Mouse (Mus musculus): Measurements from ENCODE around the gene Nkain2. TPM values are rescaled to one million over a fixed set of nuclear protein-coding genes. Genes with fewer than 3 reads are reported as not detected.
"Not testable (repeated sequence)": the region's sequence is repeated elsewhere in the genome, so short reads cannot be mapped to it uniquely, and the experiment has no call there.

Gene Nkain2
- total RNA-seq, 2 experiments from 2014 or later: 0.90 to 1.00 TPM

- no peak for DNase-seq
- intact Hi-C loops (cut with DNase I; ENCODE audit: low total_unique reads): no loop called here
These were observed 646.9 kb downstream of the Nkain2 start for GRCm38 (mm10) chr10:32243266-32243882.

- DNase-seq: no peak
- intact Hi-C loops (cut with DNase I; ENCODE audit: low total_unique reads): no loop called here
These were observed 649.1 kb downstream of the Nkain2 start for GRCm38 (mm10) chr10:32241168-32241567.

DNA sequence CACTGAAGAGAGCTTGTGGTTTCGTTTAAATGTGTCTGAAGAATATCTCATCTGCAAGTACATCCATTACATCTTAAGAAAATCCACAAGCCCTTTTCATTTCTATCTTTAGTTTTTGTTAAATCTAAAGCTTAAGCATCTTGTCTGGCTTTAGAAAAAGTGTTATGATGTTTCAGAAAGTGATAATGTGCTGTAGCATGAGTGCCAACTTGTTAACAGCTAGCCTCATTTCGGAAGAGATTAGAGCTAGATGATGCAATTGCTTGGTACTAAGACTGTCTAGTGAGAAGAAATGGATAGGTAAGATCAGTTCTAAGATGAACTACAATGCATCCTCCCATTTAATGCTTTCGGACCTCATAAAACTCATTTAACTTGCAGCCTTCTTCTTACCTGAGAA is 707.3 kb downstream of the Nkain2 start:
- intact Hi-C loops (cut with DNase I; ENCODE audit: low total_unique reads): no loop called here
- no peak for DNase-seq

DNA sequence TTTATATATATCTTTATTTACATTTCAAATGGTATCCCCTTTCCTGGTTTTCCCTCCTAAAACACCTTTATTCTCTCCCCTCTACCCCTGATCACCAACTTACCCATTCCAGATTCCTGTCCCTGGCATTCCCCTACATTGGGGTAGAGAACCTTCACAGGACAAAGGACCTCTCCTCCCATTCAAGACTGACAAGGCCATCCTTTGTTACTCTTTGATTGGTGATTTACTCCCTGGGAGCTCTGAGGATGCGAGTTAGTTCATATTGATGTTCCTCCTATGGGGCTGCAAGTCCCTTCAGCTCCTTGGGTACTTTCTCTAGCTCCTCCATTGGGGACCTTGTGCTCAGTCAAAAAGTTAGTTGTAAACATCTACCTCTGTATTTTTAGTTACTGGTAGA is 798.9 kb downstream of the Nkain2 start:
- intact Hi-C loops (cut with DNase I; ENCODE audit: low total_unique reads): no loop called here
- no peak for DNase-seq

GRCm38 (mm10) chr10:32060396-32060795 is 829.9 kb downstream of the Nkain2 start:
- intact Hi-C loops (cut with DNase I; ENCODE audit: low total_unique reads): no loop called here
- DNase-seq: no peak

- DNase-seq: no peak
- intact Hi-C loops (cut with DNase I; ENCODE audit: low total_unique reads): no loop called here
These were observed 832.0 kb downstream of the Nkain2 start for GRCm38 (mm10) chr10:32058251-32058650.

DNA sequence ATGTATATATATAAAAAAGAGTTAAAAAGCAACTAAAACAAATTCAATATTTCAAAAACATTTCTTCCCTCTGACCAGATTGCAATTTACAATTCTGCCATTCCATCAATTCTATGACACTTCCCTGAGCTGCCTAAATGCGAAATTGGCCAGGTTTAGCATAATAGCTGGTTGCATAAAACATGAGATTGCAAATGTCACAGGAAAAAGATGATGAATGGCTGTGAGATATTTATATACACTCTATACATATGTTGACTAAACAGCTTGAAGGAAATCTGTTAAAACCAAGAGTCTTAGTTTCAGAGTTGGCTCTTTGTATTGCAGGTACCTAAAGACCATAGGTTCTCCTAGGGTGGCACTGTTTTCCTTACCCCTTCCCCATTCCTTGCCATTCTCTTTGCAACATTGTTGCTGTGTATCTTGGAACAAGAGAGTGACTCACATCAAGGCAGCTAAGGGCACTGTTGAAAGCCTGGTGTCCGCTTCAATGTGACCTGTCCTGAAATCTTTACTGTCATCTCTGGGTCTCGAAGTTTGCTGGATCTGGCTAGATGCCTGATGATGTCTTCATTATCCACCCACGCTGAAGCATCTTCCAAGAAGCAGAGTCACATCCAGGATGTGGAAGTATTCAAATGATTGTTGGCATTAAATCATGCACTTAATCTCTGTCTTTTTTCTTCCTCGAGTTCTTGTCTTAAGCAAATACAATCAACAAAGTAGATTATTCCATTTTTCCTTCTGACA is 837.5 kb downstream of the Nkain2 start:
- DNase-seq: no peak

DNA sequence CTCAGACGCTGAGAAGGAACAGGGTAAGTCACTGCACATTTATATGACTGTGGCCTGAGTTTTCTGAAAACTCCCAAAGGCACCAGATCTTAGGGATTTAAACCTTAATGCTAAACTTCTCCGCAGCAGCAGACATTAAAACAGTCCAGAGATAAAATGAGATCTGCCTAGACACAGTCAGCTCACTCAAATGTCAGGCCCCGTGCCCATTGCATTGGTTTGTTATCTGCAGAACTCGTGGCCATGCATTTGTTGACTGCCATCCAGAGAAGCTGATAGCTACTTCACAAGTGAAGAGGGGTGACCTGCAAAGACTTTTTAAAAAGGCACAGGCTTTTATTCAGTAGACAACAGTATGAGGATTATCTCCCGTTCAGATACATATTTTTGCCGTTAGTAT is 838.2 kb downstream of the Nkain2 start:
- intact Hi-C loops (cut with DNase I; ENCODE audit: low total_unique reads): no loop called here
- DNase-seq: no peak

More for the DNA sequence above, 837.5 kb downstream of the Nkain2 start:
- intact Hi-C loops (cut with DNase I; ENCODE audit: low total_unique reads): no loop called here

DNA sequence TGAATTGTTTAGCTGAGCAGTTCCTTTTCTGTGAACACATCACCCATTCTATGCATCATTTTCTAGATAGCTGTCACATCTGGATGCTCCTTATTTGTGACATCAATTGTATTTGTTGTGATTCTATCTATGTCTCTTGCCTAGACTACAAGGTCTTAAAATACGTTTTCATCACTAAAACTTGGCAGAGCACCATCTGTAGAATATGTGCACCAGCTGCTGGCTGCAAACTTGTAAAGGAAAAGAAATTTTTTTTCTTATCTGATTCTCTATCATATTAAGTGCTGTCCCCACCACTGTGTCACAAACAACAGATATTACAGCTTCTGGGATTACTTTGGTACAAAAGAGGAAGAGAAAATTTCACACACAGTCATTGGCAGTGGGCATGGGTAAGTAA is 860.3 kb downstream of the Nkain2 start:
- intact Hi-C loops (cut with DNase I; ENCODE audit: low total_unique reads): loop anchor here (5.0 kb wide), 1 partner anchor 463 kb away; no protein-coding TSS in a partner anchor
- no peak for DNase-seq

DNA sequence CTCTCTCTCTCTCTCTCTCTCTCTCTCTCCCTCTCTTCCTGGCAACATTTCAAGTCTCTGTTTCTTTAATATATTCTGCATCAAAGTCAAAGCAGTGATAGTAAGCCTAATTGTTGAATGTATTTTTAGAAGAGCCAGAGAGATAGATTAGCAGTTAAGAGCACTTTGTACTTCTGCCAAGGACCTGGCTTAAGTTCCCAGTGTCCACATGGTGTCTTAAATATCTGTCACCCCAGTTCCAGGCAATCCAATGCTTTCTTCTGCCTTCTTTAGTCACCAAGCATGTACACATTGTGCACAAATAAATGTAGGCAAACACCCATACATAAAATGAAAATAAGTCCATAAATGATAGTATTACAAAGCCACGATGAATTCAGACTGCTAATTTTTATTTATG is 871.9 kb downstream of the Nkain2 start:
- intact Hi-C loops (cut with DNase I; ENCODE audit: low total_unique reads): no loop called here
- peak; percentile 9 for DNase-seq

DNA sequence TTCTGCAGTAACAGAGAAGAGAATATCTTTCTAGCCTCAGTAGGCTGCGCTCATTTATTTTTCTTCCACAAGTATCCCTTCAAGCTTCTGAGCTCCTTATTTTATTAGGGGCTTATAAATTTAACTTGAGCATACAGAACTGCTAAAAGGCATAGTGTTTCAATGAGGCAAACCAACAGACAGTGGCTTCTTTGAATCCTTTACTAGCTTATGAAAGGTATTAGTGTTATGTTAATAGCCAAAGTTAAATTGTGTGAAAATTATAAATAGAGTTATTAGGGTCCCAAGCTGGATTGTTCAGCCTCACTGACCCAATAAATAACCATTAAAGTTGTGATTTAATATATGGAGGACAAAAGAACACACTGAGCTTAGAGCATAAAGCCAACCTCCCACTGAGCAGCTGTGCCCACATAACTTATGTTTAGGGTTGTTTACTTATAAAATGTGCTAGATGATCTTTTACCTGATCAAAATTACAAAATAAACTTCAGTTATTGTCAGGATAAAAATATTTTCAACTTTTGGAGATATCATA is 889.0 kb downstream of the Nkain2 start:
- no peak for DNase-seq
- intact Hi-C loops (cut with DNase I; ENCODE audit: low total_unique reads): no loop called here

DNA sequence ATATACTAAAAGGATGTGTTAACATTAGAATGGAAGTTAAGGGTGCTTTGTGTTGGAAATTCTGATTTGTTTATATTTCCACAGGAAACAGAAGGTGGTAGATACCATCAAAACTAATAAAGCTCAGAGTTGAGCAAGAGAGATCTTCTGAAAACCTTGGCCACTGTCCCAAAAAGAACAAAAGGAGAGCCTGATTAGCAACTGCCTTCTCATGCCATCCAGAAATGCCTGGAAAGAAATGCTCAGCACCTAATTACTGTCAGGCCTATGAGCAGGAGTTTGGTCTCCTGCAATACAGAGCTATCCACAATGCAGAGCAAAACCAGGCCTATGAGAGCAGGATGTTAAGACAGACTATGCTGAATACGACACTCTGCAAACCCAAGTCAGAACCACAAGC is 897.1 kb downstream of the Nkain2 start:
- DNase-seq: no peak
- intact Hi-C loops (cut with DNase I; ENCODE audit: low total_unique reads): no loop called here

DNA sequence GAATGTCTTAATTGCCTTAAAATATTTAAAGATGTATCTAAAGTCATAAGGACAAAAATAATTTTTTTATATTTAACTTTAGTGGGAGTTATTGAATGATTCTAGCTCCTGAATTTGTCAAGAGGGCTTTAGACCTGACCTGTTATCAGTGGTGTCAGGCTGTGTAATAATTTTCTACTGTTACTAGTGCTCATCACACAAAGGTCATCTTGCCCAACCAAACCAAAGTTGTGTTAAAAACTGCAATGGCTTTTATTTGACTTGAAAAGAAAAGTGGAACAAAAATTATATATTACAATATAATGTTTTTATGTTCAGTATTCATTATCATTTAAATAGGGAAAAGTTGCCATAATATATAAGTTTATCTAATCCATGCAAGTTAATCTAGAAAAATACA is 911.9 kb downstream of the Nkain2 start:
- intact Hi-C loops (cut with DNase I; ENCODE audit: low total_unique reads): no loop called here
- no peak for DNase-seq

GRCm38 (mm10) chr10:31947178-31947726 is 943.0 kb downstream of the Nkain2 start:
- no peak for DNase-seq

DNA sequence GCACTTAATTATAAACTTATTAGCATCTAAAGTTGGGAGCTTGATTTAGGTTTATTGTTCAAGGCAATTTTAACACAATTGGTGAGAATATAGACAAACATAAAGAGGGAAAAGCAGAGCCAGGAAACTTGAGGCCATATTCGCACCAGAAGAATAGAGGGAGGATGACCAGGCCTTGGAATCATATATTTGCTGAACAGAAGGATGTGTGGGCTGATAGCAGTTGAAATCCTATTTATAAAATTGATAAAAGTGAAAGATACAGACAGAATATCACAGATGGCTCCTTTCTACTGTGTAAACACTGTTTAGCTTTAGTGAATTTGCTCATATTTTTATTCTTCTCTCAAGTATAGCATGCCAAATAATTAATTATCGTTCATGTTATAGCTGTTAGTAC is 958.3 kb downstream of the Nkain2 start:
- no peak for DNase-seq
- intact Hi-C loops (cut with DNase I; ENCODE audit: low total_unique reads): no loop called here

More at GRCm38 (mm10) chr10:31947178-31947726, 943.0 kb downstream of the Nkain2 start:
- intact Hi-C loops (cut with DNase I; ENCODE audit: low total_unique reads): no loop called here

- DNase-seq: no peak
- intact Hi-C loops (cut with DNase I; ENCODE audit: low total_unique reads): no loop called here
These were observed 962.6 kb downstream of the Nkain2 start for GRCm38 (mm10) chr10:31927657-31928056.

DNA sequence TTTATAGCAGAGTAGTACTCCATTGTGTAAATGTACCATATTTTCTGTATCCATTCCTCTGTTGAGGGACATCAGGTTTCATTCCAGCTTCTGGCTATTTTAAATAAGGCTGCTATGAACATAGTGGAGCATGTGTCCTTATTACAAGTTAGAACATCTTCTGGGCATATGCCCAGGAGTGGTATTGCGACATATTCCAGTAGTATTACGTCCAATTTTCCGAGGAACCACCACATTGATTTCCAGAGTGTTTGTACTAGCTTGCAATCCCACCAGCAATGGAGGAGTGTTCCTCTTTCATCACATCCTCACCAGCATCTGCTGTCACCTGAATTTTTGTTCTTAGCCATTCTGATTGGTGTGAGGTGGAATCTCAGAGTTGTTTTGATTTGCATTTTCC is 969.4 kb downstream of the Nkain2 start:
- intact Hi-C loops (cut with DNase I; ENCODE audit: low total_unique reads): not testable (repeated sequence)

DNA sequence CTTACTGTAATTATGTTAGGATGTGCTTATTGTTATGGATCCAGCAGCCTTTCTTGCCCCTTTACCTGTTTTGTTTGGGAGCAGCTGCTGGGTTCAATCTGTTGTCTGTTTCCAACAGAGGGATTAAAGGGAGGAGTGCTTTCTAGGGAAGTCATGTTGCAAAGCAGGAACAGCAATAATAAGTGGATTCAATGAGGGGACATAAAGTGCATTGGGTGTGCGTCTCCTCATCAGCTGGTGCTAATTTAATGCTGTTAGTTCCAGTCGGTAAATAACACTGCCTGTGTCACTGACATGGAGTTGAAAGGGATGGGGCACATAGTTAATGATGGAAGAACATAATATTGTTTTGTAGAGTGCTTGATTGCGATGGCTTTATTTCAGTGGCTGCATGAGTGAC is 982.8 kb downstream of the Nkain2 start:
- DNase-seq: no peak
- intact Hi-C loops (cut with DNase I; ENCODE audit: low total_unique reads): no loop called here

More for the DNA sequence above, 969.4 kb downstream of the Nkain2 start:
- not testable (repeated sequence) for DNase-seq

DNA sequence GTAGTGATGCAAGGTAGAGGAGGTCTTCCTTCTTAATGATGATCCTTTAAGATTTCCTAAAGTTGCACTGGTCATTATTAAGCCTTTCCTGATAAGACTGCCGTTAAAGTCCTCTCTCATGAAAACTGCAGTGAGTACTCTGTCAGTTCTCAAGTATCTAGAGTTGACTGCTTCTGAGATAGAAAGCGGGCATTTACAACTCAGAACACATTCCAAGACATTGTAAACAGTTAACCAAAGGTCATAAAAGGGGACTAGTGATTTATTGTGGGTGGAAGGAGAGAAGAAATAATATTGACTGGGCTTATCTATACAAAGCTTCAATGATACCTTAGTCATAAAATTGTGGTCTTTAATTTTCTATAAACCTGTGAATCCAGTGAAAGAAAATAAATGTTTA is 990.8 kb downstream of the Nkain2 start:
- intact Hi-C loops (cut with DNase I; ENCODE audit: low total_unique reads): no loop called here
- no peak for DNase-seq

GRCm38 (mm10) chr10:31873323-31873895 is 1016.9 kb downstream of the Nkain2 start:
- DNase-seq: no peak
- intact Hi-C loops (cut with DNase I; ENCODE audit: low total_unique reads): no loop called here

Data from gastrocnemius, postnatal 14 days (tissue).